Mouse (Mus musculus) cerebellum, adult 11-12 months (tissue): ENCODE data around the gene Tbcd.

ENCODE experiments used
- DNase-seq: peaks from one replicate; pipeline ENCODE4 v3.0.0; 2022

The Tbcd gene

GRCm38 (mm10) chr11:121610976-121611375, 159.2 kb downstream of the Tbcd start:
- DNase-seq, result no peak

GRCm38 (mm10) chr11:121615961-121616485, 164.3 kb downstream of the Tbcd start:
- DNase-seq, result no peak

GRCm38 (mm10) chr11:121616501-121616900, 164.8 kb downstream of the Tbcd start:
- DNase-seq, result no peak

GRCm38 (mm10) chr11:121617371-121617770, 165.6 kb downstream of the Tbcd start:
- no peak for DNase-seq

- no peak for DNase-seq
These were observed 173.3 kb downstream of the Tbcd start for GRCm38 (mm10) chr11:121625007-121625406.

GRCm38 (mm10) chr11:121627521-121627920, 175.8 kb downstream of the Tbcd start:
- no peak for DNase-seq

GRCm38 (mm10) chr11:121629529-121629928, 177.8 kb downstream of the Tbcd start:
- no peak for DNase-seq

GRCm38 (mm10) chr11:121630406-121630805, 178.7 kb downstream of the Tbcd start:
- no peak for DNase-seq

GRCm38 (mm10) chr11:121631410-121631809, 179.7 kb downstream of the Tbcd start:
- DNase-seq, result peak; percentile 45

GRCm38 (mm10) chr11:121636646-121637045, 184.9 kb downstream of the Tbcd start:
- DNase-seq, result no peak

GRCm38 (mm10) chr11:121641501-121642145, 189.9 kb downstream of the Tbcd start:
- peak; percentile 45 for DNase-seq

- no peak for DNase-seq
These were observed 193.6 kb downstream of the Tbcd start for GRCm38 (mm10) chr11:121645394-121645793.

- DNase-seq, result no peak
These were observed 195.6 kb downstream of the Tbcd start for GRCm38 (mm10) chr11:121647321-121647720.

GRCm38 (mm10) chr11:121648166-121648565, 196.4 kb downstream of the Tbcd start:
- DNase-seq, result no peak

GRCm38 (mm10) chr11:121649900-121650299, 198.2 kb downstream of the Tbcd start:
- DNase-seq, result no peak

- no peak for DNase-seq
These were observed 198.9 kb downstream of the Tbcd start for GRCm38 (mm10) chr11:121650668-121651067.

- DNase-seq, result no peak
These were observed 199.8 kb downstream of the Tbcd start for GRCm38 (mm10) chr11:121651556-121651955.

- no peak for DNase-seq
These were observed 200.2 kb downstream of the Tbcd start for GRCm38 (mm10) chr11:121651983-121652382.

- DNase-seq, result peak; percentile 41
These were observed 201.0 kb downstream of the Tbcd start for GRCm38 (mm10) chr11:121652547-121653305.

GRCm38 (mm10) chr11:121653631-121654030, 201.9 kb downstream of the Tbcd start:
- no peak for DNase-seq

GRCm38 (mm10) chr11:121654406-121654945, 202.7 kb downstream of the Tbcd start:
- no peak for DNase-seq

GRCm38 (mm10) chr11:121655166-121655806, 203.5 kb downstream of the Tbcd start:
- DNase-seq, result no peak

GRCm38 (mm10) chr11:121655807-121656511, 204.2 kb downstream of the Tbcd start:
- no peak for DNase-seq
